Mouse (Mus musculus) stomach, embryonic 15.5 days (tissue): ENCODE data around the gene Rnf181. TPM values are rescaled to one million over a fixed set of nuclear protein-coding genes. Genes with fewer than 3 reads are reported as not detected.

Experiments
- ATAC-seq: fragments of 200-750 bp; cut with Nextera tagmentation; 2 replicates; pipeline ENCODE4 v1.8.0; 2017; ENCODE audit warnings: low read depth, moderate number of reproducible peaks, moderate TSS enrichment; ENCODE audit not compliant: insufficient read depth, low FRiP score
- H3K27ac ChIP-seq: fragments of 300-500 bp; sonication (generic); 2 replicates; pipeline ENCODE4 v1.5.1; 2015; ENCODE audit warnings: mild to moderate bottlenecking, inconsistent platforms
- H3K27me3 ChIP-seq: fragments of 300-500 bp; sonication (generic); replicated peaks from 2 replicates; pipeline ENCODE4 v1.6.1; 2015; ENCODE audit warnings: inconsistent platforms
- H3K36me3 ChIP-seq: fragments of 300-500 bp; sonication (generic); 2 replicates; pipeline ENCODE4 v1.6.1; 2015; ENCODE audit warnings: inconsistent platforms
- H3K4me1 ChIP-seq: fragments of 300-500 bp; sonication (generic); 2 replicates; pipeline ENCODE4 v1.6.1; 2015; ENCODE audit warnings: inconsistent platforms
- H3K4me2 ChIP-seq: fragments of 300-500 bp; sonication (generic); 2 replicates; pipeline ENCODE4 v1.6.1; 2015; ENCODE audit warnings: mild to moderate bottlenecking, inconsistent platforms
- H3K4me3 ChIP-seq: fragments of 300-500 bp; sonication (generic); replicated peaks from 2 replicates; pipeline ENCODE4 v1.5.1; 2015; ENCODE audit warnings: inconsistent platforms
- H3K9ac ChIP-seq: fragments of 300-500 bp; sonication (generic); 2 replicates; pipeline ENCODE4 v1.6.1; 2015; ENCODE audit warnings: inconsistent platforms
- H3K9me3 ChIP-seq: fragments of 300-500 bp; sonication (generic); 2 replicates; pipeline ENCODE4 v1.6.1; 2016; ENCODE audit warnings: inconsistent platforms
- WGBS: fragments of 180-500 bp; shearing (Covaris S2); methylation state at CpG from one replicate; pipeline ENCODE4 v1.1.7; 2015; 5-methylcytosine and 5-hydroxymethylcytosine counted together
- polyA plus RNA-seq: library from polyadenylated mRNA; unstranded; fragments of >200 nt; fragmentation: Nextera tagmentation; extraction: Ambion mirVana; gene quantifications from 2 replicates; pipeline ENCODE4 v1.2.1, GENCODE M21; 2015

Gene Rnf181
- polyA plus RNA-seq, 1 experiment from 2014 or later: 123 TPM

- H3K4me2 ChIP-seq: no peak overlapping the region
- H3K4me3 ChIP-seq: no peak overlapping the region
- 92% methylated on average over 5 of the region's 5 CpGs for WGBS
- no peak overlapping the region for H3K27ac ChIP-seq
- ATAC-seq: no peak
- 0 out of 2 replicates have a peak, but pooled peaks cover 3% of the 10 kb centered on the region for H3K36me3 ChIP-seq
- H3K9ac ChIP-seq: no peak overlapping the region
- H3K9me3 ChIP-seq: no peaks in the 10 kb centered on the region
- H3K27me3 ChIP-seq: no peaks in the 10 kb centered on the region
- H3K4me1 ChIP-seq: peaks cover 23% of the 10 kb centered on the region
Observed at GRCm38 (mm10) chr6:72392341-72392740, 25.6 kb upstream of the Rnf181 start.

GRCm38 (mm10) chr6:72390795-72391521 is 24.2 kb upstream of the Rnf181 start:
- Histone ChIP-seq H3K4me3 (peak overlapping the region; percentile 65), H3K4me1 (peaks cover 23% of the 10 kb centered on the region), H3K27ac (peak overlapping the region; percentile 98), H3K27me3 (no peaks in the 10 kb centered on the region), H3K36me3 (peaks cover 10% of the 10 kb centered on the region; the same call in 1 of the 2 replicates), H3K4me2 (peak overlapping the region; percentile 70), H3K9ac (peak overlapping the region; percentile 58; the same call in 1 of the 2 replicates), H3K9me3 (no peaks in the 10 kb centered on the region)
- 14% methylated on average over 12 of the region's 12 CpGs for WGBS
- ATAC-seq: peak; percentile 48; the same call in 1 of the 2 replicates

- Histone ChIP-seq H3K27me3 (no peaks in the 10 kb centered on the region), H3K9ac (peak within 1 kb of the TSS; percentile 58), H3K27ac (peak within 1 kb of the TSS; percentile 98), H3K4me2 (peak within 1 kb of the TSS; percentile 70), H3K36me3 (peaks cover 19% of the 10 kb centered on the region), H3K4me3 (peak within 1 kb of the TSS; percentile 65), H3K4me1 (peaks cover 23% of the 10 kb centered on the region), H3K9me3 (no peaks in the 10 kb centered on the region)
- whole genome bisulfite sequencing: under 1% methylated on average over 33 of the region's 33 CpGs
- peak; percentile 78 for ATAC-seq
Observed at GRCm38 (mm10) chr6:72389941-72390771, 23.4 kb upstream of the Rnf181 start, which contains the start of gene Vamp8. TSS of gene Vamp8 (minus strand) at chr6:72390703.

GRCm38 (mm10) chr6:72389471-72389940 is 22.8 kb upstream of the Rnf181 start:
- Histone ChIP-seq H3K27ac (peak overlapping the region; percentile 98), H3K27me3 (no peaks in the 10 kb centered on the region), H3K9me3 (no peaks in the 10 kb centered on the region), H3K4me3 (peak overlapping the region; percentile 65), H3K9ac (peak overlapping the region; percentile 58), H3K4me2 (peak overlapping the region; percentile 70), H3K36me3 (peaks cover 25% of the 10 kb centered on the region), H3K4me1 (peaks cover 23% of the 10 kb centered on the region)
- 8% methylated on average over 13 of the region's 13 CpGs for WGBS
- peak; percentile 85 for ATAC-seq

GRCm38 (mm10) chr6:72388791-72389329 is 22.1 kb upstream of the Rnf181 start:
- Histone ChIP-seq H3K36me3 (peaks cover 29% of the 10 kb centered on the region), H3K9ac (0 out of 2 replicates have a peak overlapping the region, but pooled peaks have one; percentile 16), H3K9me3 (no peaks in the 10 kb centered on the region), H3K4me2 (peak overlapping the region; percentile 70), H3K4me1 (peaks cover 23% of the 10 kb centered on the region), H3K27me3 (no peaks in the 10 kb centered on the region), H3K4me3 (peak overlapping the region; percentile 65), H3K27ac (peak overlapping the region; percentile 98)
- no peak for ATAC-seq
- 72% methylated on average over 6 of the region's 6 CpGs for WGBS

- ATAC-seq: no peak
- H3K27me3 ChIP-seq: no peaks in the 10 kb centered on the region
Observed at GRCm38 (mm10) chr6:72388266-72388665, 21.5 kb upstream of the Rnf181 start.

GRCm38 (mm10) chr6:72387816-72388215 is 21.1 kb upstream of the Rnf181 start:
- H3K9ac ChIP-seq: no peak overlapping the region

More at GRCm38 (mm10) chr6:72388266-72388665, 21.5 kb upstream of the Rnf181 start:
- Histone ChIP-seq H3K4me1 (peaks cover 21% of the 10 kb centered on the region), H3K36me3 (peaks cover 29% of the 10 kb centered on the region), H3K4me2 (peak overlapping the region; percentile 70), H3K27ac (no peak overlapping the region), H3K9ac (no peak overlapping the region), H3K4me3 (no peak overlapping the region), H3K9me3 (no peaks in the 10 kb centered on the region)
- WGBS: 64% methylated on average over 10 of the region's 10 CpGs

GRCm38 (mm10) chr6:72386561-72386960 is 19.8 kb upstream of the Rnf181 start:
- H3K9me3 ChIP-seq: no peaks in the 10 kb centered on the region
- no peak overlapping the region for H3K4me2 ChIP-seq
- no peak overlapping the region for H3K4me3 ChIP-seq
- no peak for ATAC-seq
- H3K27ac ChIP-seq: no peak overlapping the region
- no peaks in the 10 kb centered on the region for H3K27me3 ChIP-seq
- peaks cover 29% of the 10 kb centered on the region for H3K36me3 ChIP-seq
- peaks cover 20% of the 10 kb centered on the region for H3K4me1 ChIP-seq
- 92% methylated on average over 2 of the region's 2 CpGs for WGBS
- H3K9ac ChIP-seq: no peak overlapping the region

More at GRCm38 (mm10) chr6:72387816-72388215, 21.1 kb upstream of the Rnf181 start:
- Histone ChIP-seq H3K4me3 (no peak overlapping the region), H3K36me3 (peaks cover 29% of the 10 kb centered on the region), H3K27ac (no peak overlapping the region), H3K4me2 (peak overlapping the region; percentile 70; the same call in 1 of the 2 replicates), H3K27me3 (no peaks in the 10 kb centered on the region), H3K4me1 (peaks cover 20% of the 10 kb centered on the region), H3K9me3 (no peaks in the 10 kb centered on the region)
- ATAC-seq: no peak
- 88% methylated on average over 3 of the region's 3 CpGs for WGBS

- 80% methylated on average over 4 of the region's 4 CpGs for WGBS
- H3K9me3 ChIP-seq: no peaks in the 10 kb centered on the region
- H3K27me3 ChIP-seq: no peaks in the 10 kb centered on the region
- H3K27ac ChIP-seq: no peak overlapping the region
- no peak overlapping the region for H3K4me3 ChIP-seq
- ATAC-seq: no peak
- peaks cover 16% of the 10 kb centered on the region for H3K4me1 ChIP-seq
- no peak overlapping the region for H3K9ac ChIP-seq
- peaks cover 29% of the 10 kb centered on the region for H3K36me3 ChIP-seq
- no peak overlapping the region for H3K4me2 ChIP-seq
Observed at GRCm38 (mm10) chr6:72385258-72385657, 18.5 kb upstream of the Rnf181 start.

GRCm38 (mm10) chr6:72383952-72384351 is 17.2 kb upstream of the Rnf181 start:
- 89% methylated on average over 7 of the region's 7 CpGs for WGBS
- Histone ChIP-seq H3K9me3 (no peaks in the 10 kb centered on the region), H3K4me3 (no peak overlapping the region), H3K4me1 (peaks cover 15% of the 10 kb centered on the region), H3K4me2 (no peak overlapping the region), H3K27me3 (no peaks in the 10 kb centered on the region), H3K27ac (no peak overlapping the region), H3K9ac (no peak overlapping the region), H3K36me3 (peaks cover 29% of the 10 kb centered on the region)
- peak; percentile 81 for ATAC-seq

GRCm38 (mm10) chr6:72383142-72383820 is 16.5 kb upstream of the Rnf181 start:
- ATAC-seq: no peak
- H3K9ac ChIP-seq: no peak overlapping the region
- whole genome bisulfite sequencing: 78% methylated on average over 6 of the region's 6 CpGs

More at GRCm38 (mm10) chr6:72383142-72383820, 16.5 kb upstream of the Rnf181 start:
- no peaks in the 10 kb centered on the region for H3K9me3 ChIP-seq
- peaks cover 8% of the 10 kb centered on the region for H3K4me1 ChIP-seq
- H3K27me3 ChIP-seq: no peaks in the 10 kb centered on the region
- no peak overlapping the region for H3K4me3 ChIP-seq
- no peak overlapping the region for H3K4me2 ChIP-seq
- peaks cover 29% of the 10 kb centered on the region for H3K36me3 ChIP-seq
- no peak overlapping the region for H3K27ac ChIP-seq
